Mouse (Mus musculus): ENCODE data around the gene Dmrtb1. TPM values are rescaled to one million over a fixed set of nuclear protein-coding genes. Genes with fewer than 3 reads are reported as not detected.

The Dmrtb1 gene
- polyA plus RNA-seq, 1 experiment from 2014 or later = not detected

- no peaks in the 10 kb centered on the region for H3K4me1 ChIP-seq (ENCODE audit: control insufficient read depth, insufficient read depth, low read length)
- H3K9ac ChIP-seq (ENCODE audit: low read depth, low read length) = no peak overlapping the region
- H3K9me3 ChIP-seq (ENCODE audit: control insufficient read depth, low read length) = no peaks in the 10 kb centered on the region
- ATAC-seq = no peak
- no peak overlapping the region for H3K27ac ChIP-seq (ENCODE audit: low read length)
- no peak overlapping the region for H3K4me2 ChIP-seq (ENCODE audit: low read depth, low read length)
- H3K36me3 ChIP-seq (ENCODE audit: control insufficient read depth, insufficient read depth, low read length) = no peaks in the 10 kb centered on the region
- H3K27me3 ChIP-seq (replicated peaks; ENCODE audit: control insufficient read depth, insufficient read depth, low read length) = no peaks in the 10 kb centered on the region
- 80% methylated on average over 8 of the region's 8 CpGs for WGBS
- no peak overlapping the region for H3K4me3 ChIP-seq (ENCODE audit: low read length)
Measured at GRCm38 (mm10) chr4:107718720-107719119, 34.7 kb upstream of the Dmrtb1 start.

GRCm38 (mm10) chr4:107717718-107718313, 33.8 kb upstream of the Dmrtb1 start:
- H3K27me3 ChIP-seq (replicated peaks; ENCODE audit: control insufficient read depth, insufficient read depth, low read length) = no peaks in the 10 kb centered on the region
- H3K36me3 ChIP-seq (ENCODE audit: control insufficient read depth, insufficient read depth, low read length) = no peaks in the 10 kb centered on the region
- WGBS = 70% methylated on average over 8 of the region's 8 CpGs
- H3K9me3 ChIP-seq (ENCODE audit: control insufficient read depth, low read length) = no peaks in the 10 kb centered on the region
- no peak overlapping the region for H3K27ac ChIP-seq (ENCODE audit: low read length)
- ATAC-seq = no peak
- no peak overlapping the region for H3K4me2 ChIP-seq (ENCODE audit: low read depth, low read length)
- no peaks in the 10 kb centered on the region for H3K4me1 ChIP-seq (ENCODE audit: control insufficient read depth, insufficient read depth, low read length)
- no peak overlapping the region for H3K9ac ChIP-seq (ENCODE audit: low read depth, low read length)
- H3K4me3 ChIP-seq (ENCODE audit: low read length) = no peak overlapping the region

GRCm38 (mm10) chr4:107716754-107717299, 32.8 kb upstream of the Dmrtb1 start:
- no peak for ATAC-seq
- Histone ChIP-seq H3K4me2 (ENCODE audit: low read depth, low read length) (no peak overlapping the region), H3K36me3 (ENCODE audit: control insufficient read depth, insufficient read depth, low read length) (no peaks in the 10 kb centered on the region), H3K9me3 (ENCODE audit: control insufficient read depth, low read length) (no peaks in the 10 kb centered on the region), H3K9ac (ENCODE audit: low read depth, low read length) (no peak overlapping the region), H3K4me3 (ENCODE audit: low read length) (no peak overlapping the region), H3K27ac (ENCODE audit: low read length) (no peak overlapping the region), H3K4me1 (ENCODE audit: control insufficient read depth, insufficient read depth, low read length) (no peaks in the 10 kb centered on the region), H3K27me3 (replicated peaks; ENCODE audit: control insufficient read depth, insufficient read depth, low read length) (no peaks in the 10 kb centered on the region)
- WGBS = 71% methylated on average over 9 of the region's 9 CpGs

- Histone ChIP-seq H3K36me3 (ENCODE audit: control insufficient read depth, insufficient read depth, low read length) (no peaks in the 10 kb centered on the region), H3K4me2 (ENCODE audit: low read depth, low read length) (no peak overlapping the region), H3K27me3 (replicated peaks; ENCODE audit: control insufficient read depth, insufficient read depth, low read length) (no peaks in the 10 kb centered on the region), H3K9ac (ENCODE audit: low read depth, low read length) (no peak overlapping the region), H3K4me3 (ENCODE audit: low read length) (no peak overlapping the region), H3K9me3 (ENCODE audit: control insufficient read depth, low read length) (peaks cover 5% of the 10 kb centered on the region; the same call in 1 of the 2 replicates), H3K27ac (ENCODE audit: low read length) (no peak overlapping the region), H3K4me1 (ENCODE audit: control insufficient read depth, insufficient read depth, low read length) (no peaks in the 10 kb centered on the region)
- 63% methylated on average over 4 of the region's 4 CpGs for WGBS
- ATAC-seq = no peak
Measured at GRCm38 (mm10) chr4:107706884-107707283, 22.9 kb upstream of the Dmrtb1 start.

- no peak overlapping the region for H3K4me2 ChIP-seq (ENCODE audit: low read depth, low read length)
- H3K27me3 ChIP-seq (replicated peaks; ENCODE audit: control insufficient read depth, insufficient read depth, low read length) = no peaks in the 10 kb centered on the region
- H3K9ac ChIP-seq (ENCODE audit: low read depth, low read length) = no peak overlapping the region
- H3K4me1 ChIP-seq (ENCODE audit: control insufficient read depth, insufficient read depth, low read length) = no peaks in the 10 kb centered on the region
- ATAC-seq = no peak
- H3K4me3 ChIP-seq (ENCODE audit: low read length) = no peak overlapping the region
- no peak overlapping the region for H3K27ac ChIP-seq (ENCODE audit: low read length)
- no peaks in the 10 kb centered on the region for H3K36me3 ChIP-seq (ENCODE audit: control insufficient read depth, insufficient read depth, low read length)
- H3K9me3 ChIP-seq (ENCODE audit: control insufficient read depth, low read length) = peaks cover 5% of the 10 kb centered on the region; the same call in 1 of the 2 replicates
- WGBS = 74% methylated on average over 1 of the region's 1 CpGs
Measured at GRCm38 (mm10) chr4:107704185-107704584, 20.2 kb upstream of the Dmrtb1 start.

GRCm38 (mm10) chr4:107701679-107702078, 17.6 kb upstream of the Dmrtb1 start:
- H3K27ac ChIP-seq (ENCODE audit: low read length) = no peak overlapping the region
- 75% methylated on average over 11 of the region's 11 CpGs for WGBS
- H3K36me3 ChIP-seq (ENCODE audit: control insufficient read depth, insufficient read depth, low read length) = no peaks in the 10 kb centered on the region
- no peak overlapping the region for H3K9ac ChIP-seq (ENCODE audit: low read depth, low read length)
- ATAC-seq = no peak
- H3K4me1 ChIP-seq (ENCODE audit: control insufficient read depth, insufficient read depth, low read length) = no peaks in the 10 kb centered on the region
- H3K4me2 ChIP-seq (ENCODE audit: low read depth, low read length) = no peak overlapping the region
- peaks cover 5% of the 10 kb centered on the region; the same call in 1 of the 2 replicates for H3K9me3 ChIP-seq (ENCODE audit: control insufficient read depth, low read length)
- H3K4me3 ChIP-seq (ENCODE audit: low read length) = no peak overlapping the region
- no peaks in the 10 kb centered on the region for H3K27me3 ChIP-seq (replicated peaks; ENCODE audit: control insufficient read depth, insufficient read depth, low read length)

GRCm38 (mm10) chr4:107701116-107701515, 17.1 kb upstream of the Dmrtb1 start:
- WGBS = 37% methylated on average over 11 of the region's 11 CpGs
- ATAC-seq = no peak
- no peaks in the 10 kb centered on the region for H3K36me3 ChIP-seq (ENCODE audit: control insufficient read depth, insufficient read depth, low read length)
- H3K9ac ChIP-seq (ENCODE audit: low read depth, low read length) = no peak overlapping the region
- H3K27me3 ChIP-seq (replicated peaks; ENCODE audit: control insufficient read depth, insufficient read depth, low read length) = no peaks in the 10 kb centered on the region
- H3K4me1 ChIP-seq (ENCODE audit: control insufficient read depth, insufficient read depth, low read length) = no peaks in the 10 kb centered on the region
- no peak overlapping the region for H3K4me3 ChIP-seq (ENCODE audit: low read length)
- H3K9me3 ChIP-seq (ENCODE audit: control insufficient read depth, low read length) = peaks cover 5% of the 10 kb centered on the region; the same call in 1 of the 2 replicates
- H3K4me2 ChIP-seq (ENCODE audit: low read depth, low read length) = no peak overlapping the region
- H3K27ac ChIP-seq (ENCODE audit: low read length) = no peak overlapping the region

GRCm38 (mm10) chr4:107699271-107699670, 15.2 kb upstream of the Dmrtb1 start:
- no peak overlapping the region for H3K27ac ChIP-seq (ENCODE audit: low read length)
- WGBS = 76% methylated on average over 9 of the region's 9 CpGs
- no peaks in the 10 kb centered on the region for H3K27me3 ChIP-seq (replicated peaks; ENCODE audit: control insufficient read depth, insufficient read depth, low read length)
- H3K9me3 ChIP-seq (ENCODE audit: control insufficient read depth, low read length) = peaks cover 5% of the 10 kb centered on the region; the same call in 1 of the 2 replicates
- no peaks in the 10 kb centered on the region for H3K4me1 ChIP-seq (ENCODE audit: control insufficient read depth, insufficient read depth, low read length)
- no peak overlapping the region for H3K9ac ChIP-seq (ENCODE audit: low read depth, low read length)
- H3K36me3 ChIP-seq (ENCODE audit: control insufficient read depth, insufficient read depth, low read length) = no peaks in the 10 kb centered on the region
- H3K4me2 ChIP-seq (ENCODE audit: low read depth, low read length) = no peak overlapping the region
- ATAC-seq = no peak
- no peak overlapping the region for H3K4me3 ChIP-seq (ENCODE audit: low read length)

- Histone ChIP-seq H3K4me3 (ENCODE audit: low read length) (no peak overlapping the region), H3K9ac (ENCODE audit: low read depth, low read length) (no peak overlapping the region), H3K27me3 (replicated peaks; ENCODE audit: control insufficient read depth, insufficient read depth, low read length) (no peaks in the 10 kb centered on the region), H3K27ac (ENCODE audit: low read length) (no peak overlapping the region), H3K36me3 (ENCODE audit: control insufficient read depth, insufficient read depth, low read length) (no peaks in the 10 kb centered on the region), H3K4me1 (ENCODE audit: control insufficient read depth, insufficient read depth, low read length) (no peaks in the 10 kb centered on the region), H3K9me3 (ENCODE audit: control insufficient read depth, low read length) (no peaks in the 10 kb centered on the region), H3K4me2 (ENCODE audit: low read depth, low read length) (no peak overlapping the region)
- WGBS = 47% methylated on average over 5 of the region's 5 CpGs
- ATAC-seq = no peak
Measured at GRCm38 (mm10) chr4:107693816-107694215, 9.8 kb upstream of the Dmrtb1 start.

GRCm38 (mm10) chr4:107688213-107688612, 4.2 kb upstream of the Dmrtb1 start:
- Histone ChIP-seq H3K9me3 (ENCODE audit: control insufficient read depth, low read length) (no peaks in the 10 kb centered on the region), H3K4me1 (ENCODE audit: control insufficient read depth, insufficient read depth, low read length) (0 out of 2 replicates have a peak, but pooled peaks cover 3% of the 10 kb centered on the region), H3K36me3 (ENCODE audit: control insufficient read depth, insufficient read depth, low read length) (no peaks in the 10 kb centered on the region), H3K9ac (ENCODE audit: low read depth, low read length) (no peak overlapping the region), H3K27me3 (replicated peaks; ENCODE audit: control insufficient read depth, insufficient read depth, low read length) (no peaks in the 10 kb centered on the region), H3K27ac (ENCODE audit: low read length) (no peak overlapping the region), H3K4me3 (ENCODE audit: low read length) (no peak overlapping the region), H3K4me2 (ENCODE audit: low read depth, low read length) (no peak overlapping the region)
- 20% methylated on average over 11 of the region's 11 CpGs for WGBS
- no peak for ATAC-seq
